Mouse (Mus musculus): ENCODE results near the gene Cfap57.

Cfap57 gene

DNA sequence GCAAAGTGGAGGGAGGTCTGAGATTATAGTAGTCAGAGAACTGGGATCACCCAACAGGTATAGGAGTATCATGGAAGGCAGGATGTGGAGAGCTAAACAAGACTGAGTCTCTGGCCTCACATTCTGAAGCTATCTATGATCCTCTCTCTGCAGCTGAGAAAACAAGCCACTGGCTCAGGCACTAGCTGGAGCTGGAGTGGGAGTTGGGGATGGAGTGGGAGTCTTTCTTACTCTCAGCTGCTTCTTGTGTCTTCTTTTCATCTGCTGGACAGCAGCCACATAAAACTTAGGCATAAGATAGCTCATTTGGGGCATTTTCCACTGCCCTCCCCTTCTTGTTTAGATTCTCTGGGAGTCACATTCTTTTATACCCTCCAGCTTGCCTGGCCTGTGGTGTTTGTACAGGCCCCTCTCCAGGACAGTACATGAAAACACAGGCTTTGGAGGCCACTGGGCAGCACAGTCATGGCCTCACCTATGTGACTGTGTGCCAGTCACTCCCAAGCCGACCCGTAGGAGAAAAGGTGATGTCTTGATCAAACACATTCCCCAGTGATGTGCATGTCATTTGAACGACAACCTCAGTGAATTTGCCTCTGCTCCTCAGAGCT, 67.4 kb downstream of the Cfap57 start:
- no peak for DNase-seq

DNA sequence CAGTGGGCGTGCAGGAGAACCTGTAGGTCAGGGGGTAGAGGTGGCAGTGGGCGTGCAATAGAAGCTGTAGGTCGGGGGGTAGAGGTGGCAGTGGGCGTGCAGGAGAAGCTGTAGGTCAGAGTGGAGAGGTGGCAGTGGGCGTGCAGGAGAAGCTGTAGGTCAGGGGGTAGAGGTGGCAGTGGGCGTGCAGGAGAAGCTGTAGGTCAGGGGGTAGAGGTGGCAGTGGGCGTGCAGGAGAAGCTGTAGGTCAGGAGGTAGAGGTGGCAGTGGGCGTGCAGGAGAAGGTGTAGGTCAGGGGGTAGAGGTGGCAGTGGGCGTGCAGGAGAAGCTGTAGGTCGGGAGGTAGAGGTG, 72.5 kb downstream of the Cfap57 start:
- peak; percentile 9 to 22 for DNase-seq

DNA sequence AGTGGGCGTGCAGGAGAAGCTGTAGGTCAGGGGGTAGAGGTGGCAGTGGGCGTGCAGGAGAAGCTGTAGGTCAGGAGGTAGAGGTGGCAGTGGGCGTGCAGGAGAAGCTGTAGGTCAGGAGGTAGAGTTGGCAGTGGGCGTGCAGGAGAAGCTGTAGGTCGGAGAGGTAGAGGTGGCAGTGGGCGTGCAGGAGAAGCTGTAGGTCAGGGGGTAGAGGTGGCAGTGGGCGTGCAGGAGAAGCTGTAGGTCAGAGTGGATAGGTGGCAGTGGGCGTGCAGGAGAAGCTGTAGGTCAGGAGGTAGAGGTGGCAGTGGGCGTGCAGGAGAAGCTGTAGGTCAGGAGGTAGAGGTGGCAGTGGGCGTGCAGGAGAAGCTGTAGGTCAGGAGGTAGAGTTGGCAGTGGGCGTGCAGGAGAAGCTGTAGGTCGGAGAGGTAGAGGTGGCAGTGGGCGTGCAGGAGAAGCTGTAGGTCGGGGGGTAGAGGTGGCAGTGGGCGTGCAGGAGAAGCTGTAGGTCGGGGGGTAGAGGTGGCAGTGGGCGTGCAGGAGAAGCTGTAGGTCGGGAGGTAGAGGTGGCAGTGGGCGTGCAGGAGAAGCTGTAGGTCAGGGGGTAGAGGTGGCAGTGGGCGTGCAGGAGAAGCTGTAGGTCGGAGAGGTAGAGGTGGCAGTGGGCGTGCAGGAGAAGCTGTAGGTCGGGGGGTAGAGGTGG, 73.0 kb downstream of the Cfap57 start:
- DNase-seq: peak; percentile 44 to 51

DNA sequence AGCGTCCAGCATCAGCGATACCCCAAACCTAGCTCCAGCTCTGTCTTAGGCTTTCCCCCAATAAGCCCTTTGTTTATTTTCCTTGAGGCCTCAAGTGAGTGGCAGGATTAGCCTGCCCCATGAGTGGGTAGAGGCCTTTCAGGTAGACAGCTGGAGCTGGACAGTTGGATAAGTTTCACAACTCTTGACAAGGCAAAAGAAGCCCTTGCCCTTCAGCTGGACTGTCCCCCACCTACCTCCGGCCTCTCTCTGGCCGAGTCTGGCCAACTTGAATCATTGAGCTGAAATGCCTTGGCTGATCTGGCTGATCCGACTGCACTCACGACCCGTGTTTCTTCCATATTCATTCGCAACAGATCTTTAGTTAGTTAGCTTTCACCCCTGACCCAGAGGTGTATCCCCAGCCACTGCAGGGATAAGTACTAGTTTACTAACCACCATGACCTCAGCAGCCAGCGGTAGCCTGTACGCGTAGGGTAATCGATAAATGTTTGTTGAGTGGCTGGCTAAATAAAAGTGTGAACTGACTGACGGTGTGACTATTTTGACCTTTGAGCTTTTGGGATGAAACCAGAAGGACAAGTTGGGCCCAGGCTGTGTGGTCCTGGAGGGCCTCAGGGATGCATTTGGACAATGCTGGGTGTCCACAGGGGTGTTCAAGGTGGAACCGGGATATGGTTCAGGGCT, 76.0 kb downstream of the Cfap57 start:
- no peak for DNase-seq

DNA sequence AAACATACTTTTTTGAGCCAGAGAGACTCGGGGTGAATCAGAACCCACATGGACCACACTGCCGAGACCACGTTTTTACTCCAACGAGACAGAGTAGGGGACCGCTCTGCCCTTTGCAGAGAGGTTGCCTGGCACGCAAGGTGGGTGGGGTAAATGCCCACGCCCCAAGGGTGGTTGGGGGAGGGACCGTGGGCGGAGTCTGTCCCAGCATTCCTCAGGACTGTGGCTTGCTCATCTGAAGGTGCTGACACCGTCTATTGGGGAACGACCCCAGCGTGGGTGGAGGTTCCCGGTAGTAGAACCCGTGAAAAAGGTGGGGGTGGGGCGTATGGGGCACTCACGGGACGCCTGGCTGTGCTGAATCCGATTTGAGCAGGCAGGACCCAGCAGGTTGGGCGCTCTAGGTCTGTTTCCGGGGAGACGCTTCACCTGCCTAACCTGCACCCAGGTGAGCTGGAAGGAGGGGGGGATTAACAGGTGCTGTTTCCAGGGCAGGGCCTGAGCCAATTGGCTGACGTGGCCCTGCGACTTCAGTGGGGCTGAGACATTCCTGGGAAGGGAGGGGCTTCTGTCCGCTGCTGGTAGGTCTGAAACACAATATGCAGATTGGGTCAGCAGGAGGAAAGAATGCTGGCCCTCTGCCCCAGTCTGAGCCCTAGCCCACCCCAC, 76.9 kb downstream of the Cfap57 start, which contains the start of gene Tmem125:
Tmem125 (minus strand) TSS at position 453 of the 669 bp plus-strand sequence.
- DNase-seq: peak in 1 of 2 experiments; percentile 7

DNA sequence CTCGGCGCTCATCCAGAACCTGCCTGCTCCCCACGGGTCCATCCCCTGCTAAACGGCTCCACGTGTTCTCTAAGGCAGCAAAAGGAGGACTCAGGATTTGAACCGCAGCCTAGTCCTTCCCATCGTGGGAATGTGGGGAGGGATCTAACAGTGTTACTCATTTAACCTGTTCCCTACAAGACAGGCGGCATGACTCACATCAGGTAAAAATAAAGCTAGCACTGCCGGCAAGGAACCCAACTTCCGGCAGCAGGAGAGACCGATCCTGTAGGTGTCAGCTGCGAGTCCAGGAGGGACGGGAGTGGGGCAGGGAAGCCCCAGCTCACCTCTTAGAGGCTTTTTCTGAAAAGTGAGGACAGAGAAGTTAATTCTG, 77.4 kb downstream of the Cfap57 start:
- no peak for DNase-seq

DNA sequence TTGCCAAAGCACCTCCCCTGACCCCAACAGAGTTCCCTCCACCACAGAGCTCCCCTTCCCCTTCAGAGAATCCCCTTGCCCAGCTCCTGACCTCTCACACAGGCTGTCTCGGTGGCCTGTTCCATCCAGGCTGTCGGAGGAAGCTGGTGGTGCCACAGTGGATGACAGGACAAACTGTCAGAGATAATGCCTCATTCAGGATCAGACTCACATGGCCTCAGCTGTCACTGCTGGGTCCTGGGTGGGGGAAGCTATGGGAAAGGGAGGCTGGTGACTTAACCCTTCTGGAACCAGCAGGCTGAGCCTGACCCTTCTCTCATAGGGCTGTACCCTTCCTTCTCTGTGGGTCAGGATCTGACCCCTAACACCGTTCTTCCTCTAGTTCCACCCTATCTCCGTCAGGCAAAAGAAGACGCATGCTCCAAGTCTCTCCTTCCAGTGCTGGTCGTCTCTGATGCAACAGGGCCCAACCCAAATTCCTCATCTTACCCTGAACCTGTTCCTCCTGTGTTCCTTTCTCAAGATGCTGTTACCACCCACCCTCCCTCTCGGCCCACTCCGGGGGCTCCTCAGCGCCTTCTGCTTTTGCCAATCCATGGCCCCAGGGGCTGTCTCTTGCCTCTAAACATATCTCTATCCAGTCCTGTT, 77.9 kb downstream of the Cfap57 start:
- no peak for DNase-seq

DNA sequence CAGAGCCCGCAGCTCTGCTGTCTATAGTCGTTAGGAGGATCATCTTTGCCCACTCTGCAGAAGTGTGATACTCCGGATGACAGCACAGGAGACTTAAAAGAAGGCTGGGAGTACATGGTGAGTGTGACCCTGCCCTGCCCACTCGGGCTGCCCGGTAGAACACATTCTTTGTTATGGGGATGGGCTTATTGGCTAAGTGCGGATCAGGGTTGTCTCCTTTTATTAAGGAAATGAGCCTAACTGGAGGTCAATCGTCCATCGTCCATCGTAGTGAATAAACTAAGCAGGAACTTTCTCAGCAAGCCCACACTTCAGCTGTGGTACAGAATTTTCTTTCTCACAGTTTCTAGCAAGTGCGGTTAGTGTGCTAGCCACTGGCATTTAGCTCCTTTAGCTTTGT, 80.7 kb downstream of the Cfap57 start:
- no peak for DNase-seq

DNA sequence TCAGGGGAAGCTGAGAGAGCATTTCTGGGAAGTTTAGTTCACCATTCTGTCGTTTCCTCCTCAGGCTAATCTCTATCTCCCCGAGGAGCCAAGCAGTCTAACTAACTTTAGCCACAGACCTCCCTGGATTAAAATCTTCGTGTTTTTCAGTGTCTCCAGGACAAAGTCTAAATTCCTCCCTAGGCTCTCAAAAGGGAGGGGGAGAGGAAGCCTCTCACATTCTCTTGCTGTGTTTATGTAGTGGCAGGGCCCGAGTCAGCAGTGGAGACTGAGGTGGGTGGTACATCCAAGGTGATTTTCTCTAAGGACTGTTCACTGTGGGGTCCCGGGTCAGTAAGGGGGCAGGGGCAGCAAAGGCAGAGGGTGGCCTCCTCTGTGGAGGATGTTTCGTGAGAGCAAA, 82.8 kb downstream of the Cfap57 start:
- DNase-seq: no peak

DNA sequence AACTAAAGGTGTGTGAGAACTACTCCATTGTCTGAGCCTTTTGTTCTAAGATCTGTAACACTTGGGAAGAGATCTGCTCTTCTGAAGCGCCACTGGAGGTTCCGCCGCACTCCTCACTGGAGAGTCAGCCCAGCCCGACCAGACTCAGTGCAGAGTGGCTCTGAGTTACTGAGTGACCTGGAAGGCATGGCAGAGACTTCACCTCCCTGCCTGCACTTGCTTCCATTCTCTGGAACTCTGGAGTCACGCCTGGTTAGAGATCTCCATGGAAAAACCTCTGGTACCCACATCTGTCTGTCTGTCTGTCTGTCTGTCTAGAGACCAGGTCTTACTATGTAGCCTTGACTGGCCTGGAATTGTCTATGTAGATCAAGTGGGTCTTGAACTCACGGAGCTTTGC, 85.0 kb downstream of the Cfap57 start:
- no peak for DNase-seq

DNA sequence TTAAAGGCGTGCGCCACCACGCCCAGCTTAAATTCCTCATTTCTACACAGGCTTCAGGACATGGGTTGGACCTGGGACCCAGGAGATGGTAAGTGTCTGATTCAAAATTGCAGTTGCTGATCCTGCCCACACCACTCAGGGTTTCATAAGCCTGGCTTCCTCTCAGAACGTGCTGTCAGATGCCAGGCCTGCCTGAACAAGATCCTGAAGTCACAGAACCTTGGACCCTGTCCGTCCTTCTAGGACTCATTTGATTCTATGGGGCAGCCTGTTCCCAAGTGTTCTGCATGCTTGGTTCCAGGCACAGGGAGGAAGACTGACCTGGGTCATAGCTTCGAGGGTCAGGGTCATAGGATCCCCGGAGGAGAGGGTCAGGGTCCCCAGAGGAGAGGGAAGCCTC, 87.0 kb downstream of the Cfap57 start:
- no peak for DNase-seq

DNA sequence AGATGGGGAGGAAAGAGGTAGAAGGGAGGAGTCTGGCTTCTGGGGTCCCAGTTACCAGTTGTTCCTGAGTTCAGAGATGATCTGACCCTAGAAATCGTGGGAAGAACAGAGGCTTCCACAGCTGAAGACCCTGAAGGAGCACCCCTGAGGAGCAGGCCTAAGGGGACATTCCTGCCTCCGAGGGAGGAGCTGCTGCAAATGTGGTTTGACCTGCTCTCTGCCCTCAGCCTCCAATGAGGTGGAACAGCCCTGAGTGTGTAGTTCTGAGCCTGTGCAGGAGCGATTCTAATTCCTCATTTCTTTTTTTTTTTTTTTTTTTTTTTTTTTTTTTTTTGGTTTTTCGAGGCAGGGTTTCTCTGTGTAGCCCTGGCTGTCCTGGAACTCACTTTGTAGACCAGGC, 87.4 kb downstream of the Cfap57 start:
- DNase-seq: no peak

DNA sequence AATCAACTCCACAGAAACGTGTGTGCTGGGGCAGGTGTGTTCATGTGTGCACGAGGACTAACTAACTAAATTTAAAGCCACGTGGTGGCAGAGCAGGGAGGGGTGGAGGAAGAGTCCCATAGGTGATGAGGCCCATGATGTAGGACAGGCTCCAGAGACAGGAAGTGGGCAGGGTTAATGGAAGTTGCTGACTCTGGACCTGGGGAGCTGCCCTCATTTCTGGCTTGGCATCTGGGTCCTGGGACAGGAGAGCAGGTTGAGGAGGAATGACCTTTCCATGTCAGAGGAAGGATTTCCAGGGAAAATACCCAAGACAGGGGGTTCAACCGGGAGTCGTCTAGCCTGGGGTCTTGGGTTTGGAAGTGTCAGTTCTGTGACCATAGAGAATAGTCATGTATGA, 87.9 kb downstream of the Cfap57 start:
- DNase-seq: no peak

DNA sequence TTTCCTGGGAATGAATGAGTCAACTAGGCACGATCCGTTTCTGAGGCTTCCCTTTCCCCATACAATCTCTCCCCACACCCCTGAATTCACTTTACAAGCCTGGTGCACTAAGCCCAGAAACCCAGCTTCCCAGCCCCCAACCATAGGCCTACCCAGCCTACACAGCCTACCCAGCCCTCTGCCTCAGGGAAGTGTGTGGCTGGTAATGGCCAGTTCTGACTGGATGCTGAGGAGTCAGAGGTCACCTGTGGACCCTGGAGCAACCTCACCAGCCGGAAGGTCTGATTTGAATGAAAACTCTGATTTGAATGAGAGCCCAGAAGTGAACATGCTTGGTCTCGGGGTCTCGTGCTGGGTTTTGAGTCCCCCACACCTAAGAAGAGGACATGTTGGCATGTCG, 92.9 kb downstream of the Cfap57 start:
- DNase-seq: no peak

DNA sequence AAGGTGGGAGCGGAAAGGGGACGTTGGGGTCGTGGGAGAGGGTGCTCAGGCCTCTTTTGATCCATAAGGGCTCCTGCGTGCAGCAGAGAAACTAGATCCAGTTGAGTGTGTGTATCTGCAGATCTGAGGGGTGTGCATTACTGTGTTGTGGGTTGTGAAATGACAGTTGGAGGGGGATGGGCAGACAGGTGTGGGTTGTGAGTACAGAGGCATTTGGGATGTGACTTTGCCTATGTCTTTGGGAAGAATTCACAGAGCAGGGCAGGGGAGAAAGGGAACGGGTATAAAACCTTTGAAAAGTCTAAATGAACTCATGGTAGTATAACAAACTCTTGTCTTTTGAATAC, 93.3 kb downstream of the Cfap57 start:
- no peak for DNase-seq

DNA sequence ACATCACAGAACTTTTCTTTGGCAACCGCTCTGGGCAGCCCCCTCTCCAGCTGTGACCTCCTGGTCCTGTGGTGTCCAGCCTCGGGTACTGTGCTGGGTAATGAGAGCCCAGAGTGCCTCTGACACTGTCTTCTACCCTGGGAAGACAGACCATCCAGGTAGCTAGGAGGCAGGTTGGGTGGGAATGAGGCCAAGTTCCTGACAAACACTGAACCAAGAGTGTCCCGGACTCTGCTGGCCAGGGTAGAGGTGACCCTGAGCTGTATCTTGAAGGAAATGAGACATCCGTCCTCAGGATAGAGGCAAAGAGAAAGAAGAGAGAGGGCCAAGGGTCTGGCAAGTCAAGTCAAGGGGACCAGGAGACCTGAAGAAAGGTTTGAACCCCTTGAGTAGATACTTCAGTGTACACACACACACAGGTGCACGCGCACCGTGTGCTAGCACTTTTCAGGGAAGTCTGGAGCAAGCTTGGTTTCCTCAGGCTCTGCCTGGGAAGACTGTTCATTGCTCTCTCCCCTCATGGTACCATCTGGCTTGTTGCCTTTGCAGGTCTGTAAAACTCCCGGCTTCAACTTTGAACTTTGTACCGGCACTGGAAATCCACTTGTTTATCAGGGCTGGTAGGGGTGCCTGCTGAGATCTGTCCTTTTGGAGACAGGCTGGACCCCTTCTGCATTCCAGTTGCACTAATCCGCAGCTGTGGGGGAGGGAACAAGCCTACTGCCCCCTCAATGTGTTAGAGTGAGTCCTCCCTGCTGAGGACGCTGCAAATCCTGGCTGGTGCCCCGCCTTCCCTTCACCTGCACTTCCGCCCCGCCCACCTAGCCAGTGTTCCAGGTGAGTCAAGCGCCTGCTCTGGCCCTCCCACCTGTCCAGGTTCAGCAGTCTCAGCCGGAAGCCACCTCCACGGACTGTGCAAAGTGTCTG, 93.9 kb downstream of the Cfap57 start, which contains the start of gene 2610528J11Rik:
2610528J11Rik (plus strand) TSS at position 592 of the 927 bp plus-strand sequence.
- no peak for DNase-seq

DNA sequence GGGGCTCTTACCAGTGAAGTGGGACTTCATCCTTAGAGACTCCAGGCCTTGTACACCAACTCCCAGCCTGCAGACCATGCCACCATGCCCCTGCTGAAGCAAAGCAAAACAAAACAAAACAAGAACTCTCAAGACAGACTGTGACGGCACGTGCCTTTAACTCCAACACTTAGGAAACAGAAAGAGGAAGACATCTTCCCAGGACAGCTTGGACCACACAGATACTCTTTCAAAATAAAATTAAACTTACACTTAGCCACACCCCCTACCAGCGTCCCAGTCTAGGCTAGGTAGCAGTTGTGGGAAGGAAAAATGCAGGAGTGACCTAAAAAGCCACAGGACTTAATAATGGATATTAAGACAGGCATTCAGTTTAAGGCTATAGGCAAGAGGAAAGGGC, 94.8 kb downstream of the Cfap57 start:
- DNase-seq: no peak

DNA sequence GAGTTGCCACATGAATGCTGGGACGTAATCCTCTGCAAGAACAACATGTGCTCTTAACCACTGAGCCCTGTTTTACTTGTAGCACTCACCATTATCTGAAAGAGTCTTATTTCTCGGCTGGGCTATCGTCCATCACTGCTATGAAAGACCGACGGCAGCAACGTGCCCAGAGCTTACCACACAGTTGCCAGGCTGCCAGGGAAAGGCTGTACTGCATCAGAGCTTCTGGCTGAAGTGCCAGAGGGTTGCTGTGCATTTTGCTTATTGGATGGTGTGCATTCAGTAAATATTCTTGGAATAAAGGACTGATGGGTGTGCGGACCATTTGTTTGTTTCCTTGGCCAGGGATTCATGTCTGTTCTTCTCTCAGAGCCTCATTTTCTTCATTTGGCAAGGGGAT, 96.6 kb downstream of the Cfap57 start:
- no peak for DNase-seq

DNA sequence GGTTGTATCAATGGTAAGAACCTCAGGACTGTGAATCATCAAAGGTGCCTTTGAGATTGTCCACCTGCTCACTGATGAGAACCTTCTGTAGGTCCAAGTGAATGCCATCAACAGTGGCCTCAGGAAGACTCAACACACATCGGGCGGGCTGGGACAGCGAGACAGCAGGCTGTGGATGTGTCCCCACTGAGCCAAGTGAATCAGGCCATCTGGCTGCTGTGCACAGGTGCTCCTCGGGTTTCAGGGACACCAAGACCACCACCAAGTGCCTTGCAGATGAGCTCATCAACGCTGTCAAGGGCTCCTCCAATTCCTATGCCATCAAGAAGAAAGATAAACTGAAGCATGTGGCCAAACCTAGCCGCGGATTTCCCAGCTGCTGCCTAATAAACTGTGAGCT, 98.3 kb downstream of the Cfap57 start:
- DNase-seq: no peak

DNA sequence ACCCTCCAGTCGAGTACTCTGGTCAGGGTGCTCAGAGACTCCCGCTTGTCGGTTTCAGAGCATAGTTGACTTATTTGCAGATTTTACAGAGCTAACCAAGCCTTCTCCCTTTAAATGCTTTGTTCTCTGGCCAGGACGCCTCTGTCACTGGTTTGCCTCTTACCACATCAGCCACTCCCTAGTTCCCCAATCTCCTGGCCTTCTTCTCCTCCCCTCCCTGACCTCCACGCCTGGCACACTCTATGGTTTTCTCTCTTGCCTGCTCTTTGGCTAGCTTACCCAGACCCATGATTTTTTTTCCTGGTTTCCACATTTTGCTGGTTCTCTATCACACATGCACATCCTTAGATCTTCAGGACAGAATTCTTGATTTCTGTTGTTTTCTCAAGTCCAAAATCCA, 102.4 kb downstream of the Cfap57 start:
- no peak for DNase-seq

DNA sequence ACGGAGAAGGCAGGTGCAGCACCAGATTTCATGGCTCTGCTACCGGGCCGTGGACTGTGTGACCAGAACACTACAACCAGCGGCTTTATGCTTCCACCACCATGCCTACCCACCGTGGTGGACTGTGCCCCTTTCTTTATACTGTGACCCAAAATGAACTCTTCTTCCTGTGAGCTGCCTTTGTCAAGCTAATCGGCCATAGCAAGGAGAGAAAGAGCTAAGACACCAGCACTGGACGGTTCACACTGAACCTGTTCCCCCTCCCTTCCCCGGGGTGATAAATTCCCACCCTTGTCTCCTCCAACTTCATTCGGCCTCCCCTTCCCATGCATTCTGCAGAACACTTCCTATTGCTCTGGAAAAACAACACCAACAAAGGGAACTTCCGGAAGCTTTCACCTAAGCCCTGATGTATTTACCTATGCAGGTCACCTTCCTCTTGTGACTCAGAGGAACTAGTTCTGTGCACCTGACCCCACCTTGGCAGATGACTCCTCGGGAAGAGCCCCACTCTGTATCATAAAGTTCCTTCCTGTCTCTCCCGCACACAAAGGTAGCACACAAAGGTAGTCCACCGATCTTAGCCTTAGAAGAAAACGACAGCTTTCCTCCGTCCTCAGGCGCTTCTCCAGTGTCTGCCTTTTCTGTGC, 103.0 kb downstream of the Cfap57 start:
- no peak for DNase-seq
